Mouse (Mus musculus) liver, embryonic 11.5 days (tissue): ENCODE results near the gene A930017K11Rik. TPM values are rescaled to one million over a fixed set of nuclear protein-coding genes. Genes with fewer than 3 reads are reported as not detected.

Source experiments
- ATAC-seq: fragments of 200-750 bp; cut with Nextera tagmentation; replicated peaks from 2 replicates; pipeline ENCODE4 v1.8.0; 2017; ENCODE audit warnings: moderate number of reproducible peaks, mild to moderate bottlenecking, moderate TSS enrichment, moderate library complexity; ENCODE audit not compliant: low FRiP score
- DNase-seq: peaks from one replicate; pipeline ENCODE4 v3.0.0-alpha.2; 2017; ENCODE audit warnings: low spot score
- H3K27ac ChIP-seq: fragments of 300-500 bp; sonication (generic); 2 replicates; pipeline ENCODE4 v1.5.1; 2014; ENCODE audit warnings: mild to moderate bottlenecking, low read depth, low read length, control low read depth
- H3K27me3 ChIP-seq: fragments of 300-500 bp; sonication (generic); replicated peaks from 2 replicates; pipeline ENCODE4 v1.6.1; 2014; ENCODE audit warnings: low read length, mixed read lengths; ENCODE audit not compliant: control insufficient read depth, insufficient read depth
- H3K36me3 ChIP-seq: fragments of 300-500 bp; sonication (generic); 2 replicates; pipeline ENCODE4 v1.6.1; 2014; ENCODE audit warnings: mild to moderate bottlenecking, low read length, moderate library complexity, mixed read lengths; ENCODE audit not compliant: control insufficient read depth, insufficient read depth
- H3K4me1 ChIP-seq: fragments of 300-500 bp; sonication (generic); replicated peaks from 2 replicates; pipeline ENCODE4 v1.6.1; 2014; ENCODE audit warnings: low read length, mixed read lengths; ENCODE audit not compliant: control insufficient read depth, insufficient read depth
- H3K4me2 ChIP-seq: fragments of 300-500 bp; sonication (generic); 2 replicates; pipeline ENCODE4 v1.6.1; 2014; ENCODE audit warnings: mild to moderate bottlenecking, control low read depth, moderate library complexity
- H3K4me3 ChIP-seq: fragments of 300-500 bp; sonication (generic); 2 replicates; pipeline ENCODE4 v1.5.1; 2014; ENCODE audit warnings: low read depth, low read length, control low read depth
- H3K9ac ChIP-seq: fragments of 300-500 bp; sonication (generic); 2 replicates; pipeline ENCODE4 v1.6.1; 2014; ENCODE audit warnings: low read depth, low read length, control low read depth
- H3K9me3 ChIP-seq: fragments of 300-500 bp; sonication (generic); 2 replicates; pipeline ENCODE4 v1.6.1; 2016; ENCODE audit warnings: low read length, inconsistent platforms, mixed read lengths; ENCODE audit not compliant: control insufficient read depth
- WGBS: fragments of 180-500 bp; shearing (Covaris S2); extraction: QIAGEN DNeasy Blood & Tissue Kit; methylation state at CpG from one replicate; pipeline ENCODE4 v1.1.7; 2014; 5-methylcytosine and 5-hydroxymethylcytosine counted together
- polyA plus RNA-seq: library from polyadenylated mRNA; unstranded; fragments of >200 nt; fragmentation: Nextera tagmentation; extraction: Ambion mirVana; gene quantifications from 2 replicates; pipeline ENCODE4 v1.2.1, GENCODE M21; 2014

Gene A930017K11Rik
- polyA plus RNA-seq, 1 experiment from 2014 or later, result 0.85 TPM

DNA sequence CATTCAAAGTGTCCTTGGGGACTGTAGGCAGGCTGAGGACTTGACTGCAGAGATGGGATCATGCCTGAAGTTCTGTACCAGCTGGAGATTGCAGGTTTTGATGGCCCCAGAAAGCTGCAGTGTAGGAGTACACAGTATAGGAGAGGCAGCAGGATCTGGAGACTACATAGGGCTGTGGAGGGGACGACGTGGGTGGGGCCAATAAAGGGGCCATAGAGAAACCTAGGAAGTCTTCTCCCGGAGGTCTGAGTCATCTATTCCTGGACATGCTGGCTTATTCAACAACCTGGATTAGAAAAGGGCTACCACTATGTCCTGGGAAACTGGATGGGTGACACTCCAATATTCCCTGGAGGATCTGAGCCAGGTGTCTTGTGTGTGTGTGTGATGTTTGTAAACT lies 3.4 kb upstream of the A930017K11Rik start:
- Histone ChIP-seq H3K4me3 (no peak overlapping the region), H3K27ac (no peak overlapping the region), H3K9me3 (no peaks in the 10 kb centered on the region), H3K4me2 (no peak overlapping the region), H3K9ac (no peak overlapping the region), H3K27me3 (peaks cover 33% of the 10 kb centered on the region), H3K4me1 (peaks cover 21% of the 10 kb centered on the region), H3K36me3 (0 out of 2 replicates have a peak, but pooled peaks cover 5% of the 10 kb centered on the region)
- DNase-seq (no peak), ATAC-seq (no peak)
- 66% methylated on average over 3 of the region's 3 CpGs for WGBS

DNA sequence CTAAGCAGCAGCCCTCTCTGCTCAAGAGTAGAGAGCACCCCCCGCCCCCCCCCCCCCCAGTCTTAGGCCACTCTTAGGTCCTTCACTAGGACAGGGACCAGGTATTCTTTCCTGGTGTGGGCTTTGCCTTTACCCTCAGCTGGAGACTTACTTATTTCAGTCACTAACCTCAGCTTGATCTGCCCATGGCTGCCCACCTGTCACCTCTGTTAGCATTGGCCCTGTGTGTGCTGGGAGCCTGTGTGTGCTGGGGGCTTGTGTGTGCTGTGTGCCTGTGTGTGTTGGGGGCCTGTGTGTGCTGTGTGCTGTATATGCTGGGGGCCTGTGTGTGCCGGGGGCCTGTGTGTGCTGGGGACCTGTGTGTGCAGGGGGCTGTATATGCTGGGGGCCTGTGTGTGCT lies 2.3 kb upstream of the A930017K11Rik start:
- no peak overlapping the region for H3K27ac ChIP-seq
- 0 out of 2 replicates have a peak, but pooled peaks cover 5% of the 10 kb centered on the region for H3K36me3 ChIP-seq
- no peak overlapping the region for H3K4me3 ChIP-seq
- no peak overlapping the region for H3K4me2 ChIP-seq
- 61% methylated on average over 2 of the region's 2 CpGs for WGBS
- H3K27me3 ChIP-seq, result peaks cover 42% of the 10 kb centered on the region
- no peak overlapping the region for H3K9ac ChIP-seq
- DNase-seq (no peak), ATAC-seq (no peak)
- no peaks in the 10 kb centered on the region for H3K9me3 ChIP-seq
- H3K4me1 ChIP-seq, result peaks cover 17% of the 10 kb centered on the region

DNA sequence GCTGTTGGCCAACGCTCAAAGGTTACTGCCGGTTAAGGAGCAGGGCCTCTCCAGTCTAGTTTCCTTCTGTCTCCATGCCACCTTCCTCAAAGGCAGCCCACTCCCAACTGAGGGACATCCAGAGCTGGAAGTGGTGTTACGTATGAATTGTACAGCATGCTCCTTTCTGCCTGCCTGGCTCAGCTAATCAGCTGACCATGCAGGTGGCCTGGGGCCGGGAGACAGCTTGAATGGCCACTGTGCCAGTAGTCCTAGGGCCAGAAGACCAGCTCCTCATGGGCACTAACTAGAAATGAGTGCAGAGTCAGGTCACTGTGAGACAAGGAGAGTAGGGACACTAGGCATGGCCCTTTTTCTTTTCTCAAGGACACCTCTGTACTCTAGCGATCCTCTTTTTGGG lies 796 bp upstream of the A930017K11Rik start:
- WGBS, result 76% methylated on average over 5 of the region's 5 CpGs
- no peak for DNase-seq
- no peak overlapping the region for H3K4me2 ChIP-seq
- H3K4me3 ChIP-seq, result no peak overlapping the region
- H3K27ac ChIP-seq, result no peak overlapping the region
- H3K4me1 ChIP-seq, result peaks cover 21% of the 10 kb centered on the region
- peaks cover 42% of the 10 kb centered on the region for H3K27me3 ChIP-seq
- H3K9me3 ChIP-seq, result no peaks in the 10 kb centered on the region
- no peak for ATAC-seq
- H3K9ac ChIP-seq, result no peak overlapping the region
- H3K36me3 ChIP-seq, result no peaks in the 10 kb centered on the region

DNA sequence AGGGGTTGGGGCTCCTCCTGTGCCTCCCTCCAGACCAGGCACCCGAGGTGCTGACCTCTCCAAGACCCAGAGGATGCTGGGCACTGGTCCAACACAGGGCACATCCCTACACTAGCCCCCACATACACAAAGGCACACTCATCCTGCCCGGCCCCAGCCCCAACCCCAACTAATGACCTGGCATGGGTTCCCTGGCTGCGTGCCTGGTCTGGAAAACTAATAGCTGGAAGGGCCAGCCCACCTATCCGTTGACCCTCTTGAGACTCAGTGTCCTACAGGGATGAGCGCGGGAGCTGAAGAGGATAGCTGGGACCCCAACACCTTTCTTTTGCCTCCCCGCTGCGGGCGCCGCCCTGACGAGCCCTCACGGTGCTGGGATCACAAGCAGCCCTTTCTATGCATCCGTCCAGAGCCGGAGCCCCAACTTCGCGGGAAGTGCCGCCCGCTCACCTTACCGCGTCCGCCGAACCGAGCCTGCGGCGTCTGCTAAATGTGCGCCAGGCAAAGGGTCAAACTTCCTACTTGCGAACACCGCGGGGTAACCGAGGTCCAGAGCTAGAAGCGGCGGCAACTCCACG lies 1.1 kb downstream of the A930017K11Rik start:
- no peaks in the 10 kb centered on the region for H3K36me3 ChIP-seq
- peaks cover 42% of the 10 kb centered on the region for H3K27me3 ChIP-seq
- H3K4me2 ChIP-seq, result peak overlapping the region; percentile 85
- H3K9me3 ChIP-seq, result no peaks in the 10 kb centered on the region
- 3% methylated on average over 33 of the region's 33 CpGs for WGBS
- peaks cover 38% of the 10 kb centered on the region for H3K4me1 ChIP-seq
- DNase-seq (no peak), ATAC-seq (no peak)
- peak overlapping the region; percentile 51 for H3K4me3 ChIP-seq
- no peak overlapping the region for H3K27ac ChIP-seq
- peak overlapping the region; percentile 55 for H3K9ac ChIP-seq

DNA sequence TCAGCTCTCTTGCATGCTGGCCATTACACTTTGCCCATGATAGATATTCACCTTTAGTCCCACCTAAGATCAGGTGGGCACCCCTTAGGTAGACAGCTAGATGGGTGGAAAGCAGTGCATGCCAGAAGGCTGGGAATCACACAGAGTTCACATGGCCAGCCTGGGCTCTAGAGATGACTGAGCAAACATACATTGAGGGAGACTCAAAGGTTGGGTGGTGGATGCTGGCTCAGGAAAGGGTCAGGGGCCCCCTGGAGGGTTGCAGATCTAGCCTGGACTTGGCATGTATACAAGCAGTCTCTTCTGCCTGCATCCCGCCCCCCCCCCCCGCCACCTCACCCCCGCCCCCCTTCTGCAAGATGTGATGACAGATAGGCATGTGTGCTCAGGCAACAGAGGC lies 1.7 kb downstream of the A930017K11Rik start:
- no peak for DNase-seq
- H3K27ac ChIP-seq, result no peak overlapping the region
- peaks cover 42% of the 10 kb centered on the region for H3K27me3 ChIP-seq
- H3K9me3 ChIP-seq, result no peaks in the 10 kb centered on the region
- H3K4me3 ChIP-seq, result no peak overlapping the region; the same call in 1 of the 2 replicates
- 0% methylated on average over 3 of the region's 3 CpGs for WGBS
- peak overlapping the region; percentile 85; the same call in 1 of the 2 replicates for H3K4me2 ChIP-seq
- no peaks in the 10 kb centered on the region for H3K36me3 ChIP-seq
- peaks cover 43% of the 10 kb centered on the region for H3K4me1 ChIP-seq
- ATAC-seq, result no peak; the same call in 1 of the 2 replicates
- H3K9ac ChIP-seq, result no peak overlapping the region

DNA sequence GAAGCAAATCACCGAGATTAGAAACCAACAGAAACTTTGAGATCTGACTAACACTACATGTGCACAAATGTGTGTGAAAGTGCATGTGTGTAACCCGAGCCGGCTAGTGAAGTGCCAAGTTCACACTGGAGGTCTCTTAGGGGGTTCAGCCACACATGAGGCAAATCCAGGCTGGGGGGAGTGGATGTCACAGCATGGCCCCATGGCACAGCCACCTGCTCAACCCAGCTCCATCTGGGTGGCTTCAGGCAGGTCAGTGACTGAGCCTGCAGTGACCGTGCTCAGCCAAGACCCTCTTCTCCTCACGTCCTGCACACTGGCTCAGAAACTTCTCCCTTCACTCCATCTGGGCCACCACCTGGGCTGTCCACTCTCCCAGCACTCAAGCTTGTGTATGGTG lies 2.4 kb downstream of the A930017K11Rik start:
- H3K27me3 ChIP-seq, result peaks cover 42% of the 10 kb centered on the region
- H3K36me3 ChIP-seq, result no peaks in the 10 kb centered on the region
- no peak overlapping the region for H3K27ac ChIP-seq
- H3K4me1 ChIP-seq, result peaks cover 48% of the 10 kb centered on the region
- DNase-seq (no peak), ATAC-seq (no peak)
- 78% methylated on average over 5 of the region's 5 CpGs for WGBS
- no peaks in the 10 kb centered on the region for H3K9me3 ChIP-seq
- no peak overlapping the region for H3K4me3 ChIP-seq
- H3K9ac ChIP-seq, result no peak overlapping the region
- no peak overlapping the region for H3K4me2 ChIP-seq

DNA sequence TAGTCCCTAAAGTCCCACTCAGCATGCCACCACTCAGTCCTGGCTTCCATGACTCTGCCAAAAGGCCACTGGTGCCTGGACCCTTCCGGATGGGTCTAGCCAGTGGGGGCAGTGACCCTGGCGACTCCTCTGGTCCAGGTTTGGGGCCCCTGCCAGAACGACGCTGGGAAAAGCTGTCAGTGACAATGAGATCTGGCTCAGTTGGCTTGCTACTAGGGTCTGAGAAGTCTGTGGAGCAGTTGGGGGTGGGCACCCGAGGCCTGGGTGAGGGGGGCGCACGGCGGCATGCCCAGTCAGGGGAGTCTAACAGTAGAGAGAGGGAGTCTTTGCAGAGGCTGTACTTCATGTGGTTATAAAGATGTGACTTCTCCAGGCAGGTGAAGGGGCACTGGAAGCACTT lies 4.3 kb downstream of the A930017K11Rik start:
- Histone ChIP-seq H3K4me1 (peaks cover 66% of the 10 kb centered on the region), H3K27me3 (peaks cover 33% of the 10 kb centered on the region), H3K36me3 (no peaks in the 10 kb centered on the region), H3K9ac (peak overlapping the region; percentile 58), H3K9me3 (no peaks in the 10 kb centered on the region), H3K4me3 (no peak overlapping the region), H3K4me2 (peak overlapping the region; percentile 39; the same call in 1 of the 2 replicates), H3K27ac (peak overlapping the region; percentile 33)
- WGBS, result 75% methylated on average over 8 of the region's 8 CpGs
- ATAC-seq (no peak), DNase-seq (no peak)

DNA sequence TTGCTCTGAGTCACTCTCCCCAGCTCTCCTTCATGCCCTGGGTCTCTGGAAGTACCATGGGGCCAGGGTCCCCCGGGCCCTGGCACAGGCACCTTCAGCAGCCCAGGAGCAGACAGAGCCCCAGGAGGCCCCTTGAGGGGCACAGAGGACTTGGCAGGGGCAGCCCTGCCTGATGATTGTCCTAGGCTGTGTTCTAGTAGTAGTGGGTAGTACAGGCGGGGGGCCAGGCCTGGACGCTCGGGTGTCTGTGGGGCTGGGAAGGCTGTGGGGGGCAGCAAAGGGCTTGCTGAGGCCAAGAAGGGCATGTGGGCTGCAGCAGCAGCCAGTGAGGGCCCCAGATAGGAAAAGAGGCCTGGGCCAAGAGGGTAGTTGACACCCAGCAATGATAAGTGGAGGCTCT lies 4.8 kb downstream of the A930017K11Rik start:
- Histone ChIP-seq H3K4me3 (no peak overlapping the region), H3K4me2 (peak overlapping the region; percentile 39), H3K4me1 (peaks cover 67% of the 10 kb centered on the region), H3K36me3 (no peaks in the 10 kb centered on the region), H3K9me3 (no peaks in the 10 kb centered on the region), H3K27me3 (peaks cover 28% of the 10 kb centered on the region), H3K27ac (peak overlapping the region; percentile 33), H3K9ac (peak overlapping the region; percentile 58)
- DNase-seq, result no peak
- ATAC-seq, result 0 out of 2 replicates have a peak, but pooled peaks have one; percentile 19
- WGBS, result 80% methylated on average over 4 of the region's 4 CpGs

DNA sequence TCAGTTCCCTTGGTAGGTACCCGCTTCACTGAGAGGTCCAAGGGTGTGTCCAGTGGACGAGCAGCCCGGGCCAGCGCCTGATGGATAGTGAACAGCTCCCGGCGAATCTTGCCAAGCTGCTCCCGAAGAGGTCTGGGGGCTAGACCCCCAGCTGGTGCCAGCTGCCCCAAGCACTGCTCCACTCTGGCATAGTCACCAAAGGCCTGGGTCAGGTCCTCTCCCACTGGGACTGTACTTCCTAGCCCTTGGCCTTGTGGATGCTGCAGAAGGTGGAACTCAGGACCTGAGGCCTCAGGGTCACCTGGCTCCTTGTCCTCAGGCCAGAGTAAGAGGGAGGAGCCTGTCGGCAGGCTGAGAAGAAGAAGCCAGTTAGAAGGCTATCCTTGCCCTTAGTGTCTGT lies 5.5 kb downstream of the A930017K11Rik start:
- Histone ChIP-seq H3K4me3 (no peak overlapping the region), H3K27ac (peak overlapping the region; percentile 33), H3K4me2 (peak overlapping the region; percentile 39), H3K4me1 (peaks cover 61% of the 10 kb centered on the region), H3K9ac (peak overlapping the region; percentile 58), H3K36me3 (no peaks in the 10 kb centered on the region), H3K9me3 (no peaks in the 10 kb centered on the region), H3K27me3 (peaks cover 21% of the 10 kb centered on the region)
- ATAC-seq, result no peak
- DNase-seq, result no peak
- 81% methylated on average over 8 of the region's 8 CpGs for WGBS
